Mouse (Mus musculus) hindbrain, postnatal 0 days (tissue): ENCODE measurements around the gene Sh3gl3. TPM values are rescaled to one million over a fixed set of nuclear protein-coding genes. Genes with fewer than 3 reads are reported as not detected.
"Not testable (repeated sequence)": the region's sequence is repeated elsewhere in the genome, so short reads cannot be mapped to it uniquely, and the experiment has no call there.

Source experiments
- ATAC-seq: fragments of 200-750 bp; cut with Nextera tagmentation; 2 replicates; pipeline ENCODE4 v1.8.0; 2017; ENCODE audit warnings: mild to moderate bottlenecking, moderate TSS enrichment, moderate library complexity
- DNase-seq: peaks from one replicate; pipeline ENCODE4 v3.0.0-alpha.2; 2015; ENCODE audit warnings: low spot score
- H3K27ac ChIP-seq: fragments of 300-500 bp; sonication (generic); 2 replicates; pipeline ENCODE4 v1.5.1; 2014; ENCODE audit warnings: mild to moderate bottlenecking
- H3K27me3 ChIP-seq: fragments of 300-500 bp; sonication (generic); 2 replicates; pipeline ENCODE4 v1.6.1; 2014; ENCODE audit warnings: low read length, mixed read lengths; ENCODE audit not compliant: insufficient read depth
- H3K36me3 ChIP-seq: fragments of 300-500 bp; sonication (generic); 2 replicates; pipeline ENCODE4 v1.6.1; 2014; ENCODE audit warnings: low read length, mixed read lengths; ENCODE audit not compliant: insufficient read depth
- H3K4me1 ChIP-seq: fragments of 300-500 bp; sonication (generic); 2 replicates; pipeline ENCODE4 v1.6.1; 2014; ENCODE audit warnings: antibody characterized with exemption, low read length, mixed read lengths; ENCODE audit not compliant: insufficient read depth
- H3K4me2 ChIP-seq: fragments of 300-500 bp; sonication (generic); 2 replicates; pipeline ENCODE4 v1.6.1; 2014; ENCODE audit warnings: low read depth, mild to moderate bottlenecking, low read length, moderate library complexity, mixed read lengths
- H3K4me3 ChIP-seq: fragments of 300-500 bp; sonication (generic); 2 replicates; pipeline ENCODE4 v1.5.1; 2014; ENCODE audit warnings: low read length
- H3K9ac ChIP-seq: fragments of 300-500 bp; sonication (generic); replicated peaks from 2 replicates; pipeline ENCODE4 v1.6.1; 2014; ENCODE audit warnings: mild to moderate bottlenecking, low read length, moderate library complexity, mixed read lengths
- H3K9me3 ChIP-seq: fragments of 300-500 bp; sonication (generic); 2 replicates; pipeline ENCODE4 v1.6.1; 2016; ENCODE audit warnings: low read length, mixed read lengths
- CTCF ChIP-seq: IDR thresholded peaks from 2 replicates; pipeline ENCODE4 v1.5.1; 2016; ENCODE audit warnings: antibody characterized with exemption, control low read depth, low read depth
- WGBS: fragments of 180-500 bp; shearing (Covaris S2); extraction: QIAGEN DNeasy Blood & Tissue Kit; methylation state at CpG from one replicate; pipeline ENCODE4 v1.1.7; 2014; 5-methylcytosine and 5-hydroxymethylcytosine counted together
- polyA plus RNA-seq: library from polyadenylated mRNA; unstranded; fragments of >200 nt; fragmentation: Nextera tagmentation; extraction: Ambion mirVana; gene quantifications from 2 replicates; pipeline ENCODE4 v1.2.1, GENCODE M21; 2015
- total RNA-seq: library from RNA; depleted of rRNA; stranded (reverse); fragments of >200 nt; gene quantifications from 2 replicates; pipeline ENCODE4 v1.2.3, GENCODE M21; 2014

Gene Sh3gl3
- total and polyA plus RNA-seq, 2 experiments from 2014 or later = 35.8 to 77.5 TPM

- Histone ChIP-seq H3K27me3 (no peaks in the 10 kb centered on the region), H3K4me1 (no peaks in the 10 kb centered on the region), H3K9ac (no peak overlapping the region), H3K4me3 (no peak overlapping the region), H3K4me2 (no peak overlapping the region), H3K36me3 (no peaks in the 10 kb centered on the region), H3K27ac (no peak overlapping the region), H3K9me3 (no peaks in the 10 kb centered on the region)
- ATAC-seq (no peak), DNase-seq (no peak)
- no peak for TF ChIP-seq CTCF
- 72% methylated on average over 4 of the region's 4 CpGs for WGBS
Observed at GRCm38 (mm10) chr7:82265365-82265764, 91.7 kb downstream of the Sh3gl3 start.

GRCm38 (mm10) chr7:82269948-82270347 is 96.3 kb downstream of the Sh3gl3 start:
- TF ChIP-seq CTCF = peak; percentile 64
- Histone ChIP-seq H3K27ac (no peak overlapping the region), H3K4me3 (no peak overlapping the region), H3K27me3 (no peaks in the 10 kb centered on the region), H3K4me2 (no peak overlapping the region), H3K36me3 (no peaks in the 10 kb centered on the region), H3K4me1 (no peaks in the 10 kb centered on the region), H3K9ac (no peak overlapping the region), H3K9me3 (no peaks in the 10 kb centered on the region)
- 9% methylated on average over 1 of the region's 1 CpGs for WGBS
- DNase-seq (peak; percentile 44), ATAC-seq (no peak)

- H3K36me3 ChIP-seq = no peaks in the 10 kb centered on the region
- ATAC-seq = no peak
- no peak for TF ChIP-seq CTCF
- no peaks in the 10 kb centered on the region for H3K9me3 ChIP-seq
- no peak overlapping the region for H3K4me3 ChIP-seq
- H3K4me2 ChIP-seq = no peak overlapping the region
- H3K27ac ChIP-seq = no peak overlapping the region
- no peak overlapping the region for H3K9ac ChIP-seq
- no peak for DNase-seq
- 81% methylated on average over 5 of the region's 5 CpGs for WGBS
- H3K27me3 ChIP-seq = no peaks in the 10 kb centered on the region
- no peaks in the 10 kb centered on the region for H3K4me1 ChIP-seq
Observed at GRCm38 (mm10) chr7:82271742-82272141, 98.1 kb downstream of the Sh3gl3 start.

GRCm38 (mm10) chr7:82272875-82273274 is 99.2 kb downstream of the Sh3gl3 start:
- not testable (repeated sequence) for H3K4me1 ChIP-seq, H3K9me3 ChIP-seq, H3K9ac ChIP-seq, H3K4me2 ChIP-seq, H3K27me3 ChIP-seq, H3K36me3 ChIP-seq, H3K27ac ChIP-seq, ATAC-seq, H3K4me3 ChIP-seq
- peak; percentile 76 for DNase-seq
- TF ChIP-seq CTCF = peak; percentile 83
- 31% methylated on average over 5 of the region's 5 CpGs for WGBS

GRCm38 (mm10) chr7:82274011-82274709 is 100.5 kb downstream of the Sh3gl3 start:
- Histone ChIP-seq H3K4me1 (no peaks in the 10 kb centered on the region), H3K27ac (no peak overlapping the region), H3K4me2 (no peak overlapping the region), H3K27me3 (no peaks in the 10 kb centered on the region), H3K9me3 (no peaks in the 10 kb centered on the region), H3K4me3 (no peak overlapping the region), H3K36me3 (no peaks in the 10 kb centered on the region), H3K9ac (no peak overlapping the region)
- WGBS = 58% methylated on average over 19 of the region's 19 CpGs
- peak; percentile 39; the same call in 1 of the 2 replicates for ATAC-seq
- DNase-seq = peak; percentile 82
- peak; percentile 87 for TF ChIP-seq CTCF

GRCm38 (mm10) chr7:82274975-82275374 is 101.3 kb downstream of the Sh3gl3 start:
- no peak for DNase-seq
- no peak overlapping the region for H3K27ac ChIP-seq
- no peak for TF ChIP-seq CTCF
- H3K4me2 ChIP-seq = no peak overlapping the region
- no peak for ATAC-seq
- no peaks in the 10 kb centered on the region for H3K36me3 ChIP-seq
- no peak overlapping the region for H3K4me3 ChIP-seq
- no peak overlapping the region for H3K9ac ChIP-seq
- no peaks in the 10 kb centered on the region for H3K9me3 ChIP-seq
- H3K4me1 ChIP-seq = no peaks in the 10 kb centered on the region
- H3K27me3 ChIP-seq = no peaks in the 10 kb centered on the region
- WGBS = 95% methylated on average over 5 of the region's 5 CpGs

GRCm38 (mm10) chr7:82275529-82276204 is 102.0 kb downstream of the Sh3gl3 start:
- Histone ChIP-seq H3K36me3 (no peaks in the 10 kb centered on the region), H3K4me3 (no peak overlapping the region), H3K27ac (no peak overlapping the region), H3K27me3 (no peaks in the 10 kb centered on the region), H3K4me2 (no peak overlapping the region), H3K9ac (no peak overlapping the region), H3K4me1 (no peaks in the 10 kb centered on the region), H3K9me3 (no peaks in the 10 kb centered on the region)
- TF ChIP-seq CTCF = peak; percentile 63
- 83% methylated on average over 18 of the region's 18 CpGs for WGBS
- peak; percentile 34; the same call in 1 of the 2 replicates for ATAC-seq
- DNase-seq = peak; percentile 23
